Mouse (Mus musculus): ENCODE measurements around the gene Ldlrad2.
A peak's percentile ranks its signal among the peaks of the same experiment; 100 is the strongest.
"Not testable (repeated sequence)": the region's sequence is repeated elsewhere in the genome, so short reads cannot be mapped to it uniquely, and the experiment has no call there.

Gene Ldlrad2

GRCm38 (mm10) chr4:137574469-137574868, at the start of gene Ldlrad2:
TSS of gene Ldlrad2 (minus strand) at chr4:137574569.
- no peak for DNase-seq (ENCODE audit: low spot score)

- no peak for DNase-seq (ENCODE audit: low spot score)
Measured at GRCm38 (mm10) chr4:137622847-137623246, 48.5 kb upstream of the Ldlrad2 start.

- DNase-seq (ENCODE audit: low spot score), result no peak
Measured at GRCm38 (mm10) chr4:137610256-137610655, 35.9 kb upstream of the Ldlrad2 start.

GRCm38 (mm10) chr4:137609702-137610101, 35.3 kb upstream of the Ldlrad2 start:
- peak; percentile 17 for DNase-seq (ENCODE audit: low spot score)

- no peak for DNase-seq (ENCODE audit: low spot score)
Measured at GRCm38 (mm10) chr4:137609281-137609680, 34.9 kb upstream of the Ldlrad2 start.

- DNase-seq (ENCODE audit: low spot score), result no peak
Measured at GRCm38 (mm10) chr4:137607023-137607422, 32.7 kb upstream of the Ldlrad2 start.

GRCm38 (mm10) chr4:137603449-137604171, 29.2 kb upstream of the Ldlrad2 start:
- DNase-seq (ENCODE audit: low spot score), result no peak

- no peak for DNase-seq (ENCODE audit: low spot score)
Measured at GRCm38 (mm10) chr4:137598577-137598976, 24.2 kb upstream of the Ldlrad2 start.

- DNase-seq (ENCODE audit: low spot score), result no peak
Measured at GRCm38 (mm10) chr4:137597098-137597630, 22.8 kb upstream of the Ldlrad2 start.

- peak; percentile 21 for DNase-seq (ENCODE audit: low spot score)
Measured at GRCm38 (mm10) chr4:137594496-137595270, 20.3 kb upstream of the Ldlrad2 start.

- DNase-seq (ENCODE audit: low spot score), result peak; percentile 100
Measured at GRCm38 (mm10) chr4:137593601-137594495, 19.5 kb upstream of the Ldlrad2 start, which contains the start of gene Usp48. TSS of gene Usp48 (plus strand) at chr4:137593755.

- DNase-seq (ENCODE audit: low spot score), result no peak
Measured at GRCm38 (mm10) chr4:137590961-137591360, 16.6 kb upstream of the Ldlrad2 start.

- no peak for DNase-seq (ENCODE audit: low spot score)
Measured at GRCm38 (mm10) chr4:137589586-137589985, 15.2 kb upstream of the Ldlrad2 start.

- DNase-seq (ENCODE audit: low spot score), result not testable (repeated sequence)
Measured at GRCm38 (mm10) chr4:137589095-137589494, 14.7 kb upstream of the Ldlrad2 start.

- DNase-seq (ENCODE audit: low spot score), result peak; percentile 14
Measured at GRCm38 (mm10) chr4:137581815-137582214, 7.4 kb upstream of the Ldlrad2 start.

GRCm38 (mm10) chr4:137580299-137580698, 5.9 kb upstream of the Ldlrad2 start:
- no peak for DNase-seq (ENCODE audit: low spot score)

GRCm38 (mm10) chr4:137579789-137580188, 5.4 kb upstream of the Ldlrad2 start:
- peak; percentile 18 for DNase-seq (ENCODE audit: low spot score)

- DNase-seq (ENCODE audit: low spot score), result peak; percentile 47
Measured at GRCm38 (mm10) chr4:137578181-137578845, 3.9 kb upstream of the Ldlrad2 start.

- DNase-seq (ENCODE audit: low spot score), result no peak
Measured at GRCm38 (mm10) chr4:137577486-137577885, 3.1 kb upstream of the Ldlrad2 start.

- DNase-seq (ENCODE audit: low spot score), result no peak
Measured at GRCm38 (mm10) chr4:137569873-137570272, 4.5 kb downstream of the Ldlrad2 start.

- no peak for DNase-seq (ENCODE audit: low spot score)
Measured at GRCm38 (mm10) chr4:137556673-137557210, 17.6 kb downstream of the Ldlrad2 start.
